Mouse (Mus musculus) ES-E14 (cell line): Measurements from ENCODE around the gene Sh3gl1. TPM values are rescaled to one million over a fixed set of nuclear protein-coding genes. Genes with fewer than 3 reads are reported as not detected.

ENCODE experiments used
- DNase-seq: peaks from one replicate; pipeline ENCODE4 v3.0.0-alpha.2; 2013; ENCODE audit warnings: low read depth, low spot score
- H3K27ac ChIP-seq: 2 replicates; pipeline ENCODE4 v1.5.1; 2012; ENCODE audit warnings: low read depth, mild to moderate bottlenecking, low read length, moderate library complexity, mixed read lengths; ENCODE audit not compliant: poor library complexity, insufficient read depth, severe bottlenecking
- H3K36me3 ChIP-seq: 2 replicates; pipeline ENCODE4 v1.6.1; 2012; ENCODE audit warnings: mild to moderate bottlenecking, low read length, moderate library complexity, mixed read lengths; ENCODE audit not compliant: control insufficient read depth, poor library complexity, insufficient read depth, severe bottlenecking
- H3K4me1 ChIP-seq, 2 experiments: fragments of 150-350 bp in 1 of 2; sonication (generic) in 1 of 2; 2 replicates each; pipeline ENCODE4 v1.6.1; 2012; ENCODE audit warnings: low read length in 2 of 2, mild to moderate bottlenecking in 1 of 2, mixed read lengths in 1 of 2; ENCODE audit not compliant: control insufficient read depth in 2 of 2, insufficient read depth in 2 of 2, poor library complexity in 1 of 2
- H3K4me3 ChIP-seq, 2 experiments: fragments of 150-350 bp in 1 of 2; sonication (generic) in 1 of 2; 2 replicates each; pipeline ENCODE4 v1.5.1; 2012; ENCODE audit warnings: low read length in 2 of 2, low read depth in 1 of 2, mild to moderate bottlenecking in 1 of 2, mixed read lengths in 1 of 2; ENCODE audit not compliant: insufficient read depth in 1 of 2, poor library complexity in 1 of 2, severe bottlenecking in 1 of 2
- H3K9ac ChIP-seq: 2 replicates; pipeline ENCODE4 v1.6.1; 2012; ENCODE audit warnings: low read depth, mild to moderate bottlenecking, low read length, mixed read lengths; ENCODE audit not compliant: poor library complexity, insufficient read depth, severe bottlenecking
- H3K9me3 ChIP-seq: fragments of 150-350 bp; sonication (generic); 2 replicates; pipeline ENCODE4 v1.6.1; 2012; ENCODE audit warnings: low read depth, mild to moderate bottlenecking, low read length; ENCODE audit not compliant: control insufficient read depth, insufficient read depth
- CHD2 ChIP-seq: IDR thresholded peaks from 2 replicates; pipeline ENCODE4 v1.6.1; 2014; ENCODE audit warnings: mild to moderate bottlenecking, low read depth, low read length, inconsistent platforms
- HCFC1 ChIP-seq: IDR thresholded peaks from 2 replicates; pipeline ENCODE4 v1.6.1; 2012; ENCODE audit warnings: low read length, inconsistent platforms, borderline replicate concordance; ENCODE audit not compliant: insufficient read depth
- MAFK ChIP-seq: IDR thresholded peaks from 2 replicates; pipeline ENCODE4 v1.6.1; 2014; ENCODE audit warnings: mild to moderate bottlenecking, low read depth, low read length, inconsistent platforms; ENCODE audit not compliant: insufficient read depth
- ZC3H11A ChIP-seq: IDR thresholded peaks from 2 replicates; pipeline ENCODE4 v1.6.1; 2012; ENCODE audit warnings: low read depth, mild to moderate bottlenecking, inconsistent platforms, low read length, borderline replicate concordance
- ZNF384 ChIP-seq: IDR thresholded peaks from 2 replicates; pipeline ENCODE4 v1.6.1; 2012; ENCODE audit warnings: low read depth, low read length, inconsistent platforms
- in situ Hi-C, 2 experiments: fragments of 600-800 bp; cut with MboI; formaldehyde crosslinking; loops; one replicate each; pipeline ENCODE4 v1.15.1; 2025; ENCODE audit warnings: low sequenced_read_pairs in 2 of 2, inconsistent platforms in 1 of 2; ENCODE audit not compliant: unreplicated experiment in 2 of 2
- total RNA-seq: library from RNA; depleted of rRNA; stranded (reverse); fragments of 300-350 nt; gene quantifications from 2 replicates; pipeline ENCODE4 v1.2.3, GENCODE M21; 2012

Sh3gl1 gene
- total RNA-seq, 1 experiment = 73.8 TPM

GRCm38 (mm10) chr17:56032127-56032733 is 4.2 kb downstream of the Sh3gl1 start:
- Histone ChIP-seq H3K27ac (no peak overlapping the region), H3K9ac (no peak overlapping the region), H3K4me3 (no peak overlapping the region), H3K9me3 (no peaks in the 10 kb centered on the region), H3K36me3 (peaks cover 26% of the 10 kb centered on the region; the same call in 1 of the 2 replicates), H3K4me1 (peaks cover 4 to 12% of the 10 kb centered on the region in 2 experiments)
- DNase-seq = no peak
- in situ Hi-C loops = no loop called here
- no peak for TF ChIP-seq CHD2
- TF ChIP-seq ZC3H11A = no peak
- TF ChIP-seq HCFC1 = no peak
- no peak for TF ChIP-seq ZNF384
- no peak for TF ChIP-seq MAFK

GRCm38 (mm10) chr17:56031431-56031830 is 5.0 kb downstream of the Sh3gl1 start:
- TF ChIP-seq HCFC1 = no peak
- TF ChIP-seq MAFK = no peak
- no peak for TF ChIP-seq CHD2
- no peak for TF ChIP-seq ZNF384
- no peak for TF ChIP-seq ZC3H11A
- in situ Hi-C loops = no loop called here
- no peaks in the 10 kb centered on the region for H3K9me3 ChIP-seq
- no peak overlapping the region for H3K27ac ChIP-seq
- H3K4me1 ChIP-seq = peaks cover 4 to 12% of the 10 kb centered on the region in 2 experiments
- no peak for DNase-seq
- H3K36me3 ChIP-seq = peaks cover 26% of the 10 kb centered on the region; the same call in 1 of the 2 replicates
- no peak overlapping the region for H3K4me3 ChIP-seq
- no peak overlapping the region for H3K9ac ChIP-seq

GRCm38 (mm10) chr17:56030919-56031318 is 5.5 kb downstream of the Sh3gl1 start:
- in situ Hi-C loops = no loop called here
- TF ChIP-seq CHD2 = no peak
- no peak for TF ChIP-seq MAFK
- no peak for TF ChIP-seq ZNF384
- TF ChIP-seq ZC3H11A = no peak
- TF ChIP-seq HCFC1 = no peak
- peaks cover 4 to 12% of the 10 kb centered on the region in 2 experiments for H3K4me1 ChIP-seq

GRCm38 (mm10) chr17:56030238-56030870 is 6.1 kb downstream of the Sh3gl1 start:
- H3K36me3 ChIP-seq = peaks cover 26% of the 10 kb centered on the region; the same call in 1 of the 2 replicates

More at GRCm38 (mm10) chr17:56030919-56031318, 5.5 kb downstream of the Sh3gl1 start:
- Histone ChIP-seq H3K4me3 (no peak overlapping the region), H3K9ac (no peak overlapping the region), H3K9me3 (no peaks in the 10 kb centered on the region), H3K27ac (no peak overlapping the region), H3K36me3 (peaks cover 26% of the 10 kb centered on the region; the same call in 1 of the 2 replicates)
- no peak for DNase-seq

More at GRCm38 (mm10) chr17:56030238-56030870, 6.1 kb downstream of the Sh3gl1 start:
- H3K4me3 ChIP-seq = no peak overlapping the region
- no peaks in the 10 kb centered on the region for H3K9me3 ChIP-seq
- peaks cover 2 to 11% of the 10 kb centered on the region in 2 experiments; a peak in 3 of 4 replicates for H3K4me1 ChIP-seq
- H3K9ac ChIP-seq = no peak overlapping the region
- TF ChIP-seq ZC3H11A = no peak
- no peak for TF ChIP-seq HCFC1
- TF ChIP-seq CHD2 = no peak
- TF ChIP-seq MAFK = no peak
- no peak for TF ChIP-seq ZNF384
- no peak for DNase-seq
- H3K27ac ChIP-seq = no peak overlapping the region
- in situ Hi-C loops = no loop called here
